Mouse (Mus musculus) liver, adult 2 months (tissue): ENCODE data around the gene Parvb.

Source experiments
- CTCF ChIP-seq: fragments of 200-500 bp; IDR thresholded peaks from 2 replicates; pipeline ENCODE4 v1.5.1; 2011; ENCODE audit warnings: low read depth, low read length, control low read depth
- POLR2A ChIP-seq: fragments of 200-500 bp; IDR thresholded peaks from 2 replicates; pipeline ENCODE4 v1.6.1; 2011; ENCODE audit warnings: low read length, control low read depth; ENCODE audit not compliant: insufficient read depth; ENCODE audit errors: extremely low read depth

- TF ChIP-seq CTCF (no peak), POLR2A (no peak)
Observed at GRCm38 (mm10) chr15:84312878-84313565, 81.2 kb downstream of the Parvb start.
